1 mouse cellular context compared by ENCODE assay signal in the genomic region with DNA sequence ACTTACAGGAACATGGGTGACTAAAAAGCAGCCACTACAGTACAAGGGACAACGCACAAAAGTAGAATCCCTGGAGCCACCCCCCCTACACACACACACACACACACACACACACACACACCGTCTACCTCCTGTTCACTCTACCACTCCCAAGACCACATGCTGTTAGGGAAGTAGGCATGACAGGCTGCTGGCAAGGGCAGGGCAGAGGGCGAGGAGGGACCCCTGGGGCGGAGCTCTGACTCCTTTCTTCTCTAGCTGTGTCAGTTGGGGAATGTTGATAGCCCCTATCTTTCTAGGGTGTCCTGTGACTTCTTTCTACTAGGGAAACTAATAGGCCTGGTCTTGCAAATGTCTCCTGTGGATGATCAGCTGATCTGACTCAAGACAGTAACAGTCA.
TF ChIP-seq lines count a peak whose summit lies in the region.

No protein-coding gene starts in this region.

TF ChIP-seq in CH12.LX, 34 proteins besides CTCF, POLR2A, EP300 and RAD21:
- TF ChIP-seq ZC3H11A (IDR thresholded peaks at IDR 0.05; ENCODE audit: low read depth, low read length) (no peak), BHLHE40 (IDR thresholded peaks at IDR 0.05; ENCODE audit: low read depth, low read length) (no peak), GABPA (IDR thresholded peaks at IDR 0.05; ENCODE audit: insufficient replicate concordance, low read depth, low read length) (no peak), NRF1 (IDR thresholded peaks at IDR 0.05; ENCODE audit: low read depth, low read length) (no peak), NELFE (IDR thresholded peaks at IDR 0.05; ENCODE audit: low read depth, low read length) (no peak), CHD1 (IDR thresholded peaks at IDR 0.05; ENCODE audit: low read depth, low read length) (no peak), MEF2A (IDR thresholded peaks at IDR 0.05; ENCODE audit: borderline replicate concordance, low read depth, low read length) (no peak), UBTF (IDR thresholded peaks at IDR 0.05; ENCODE audit: low read depth, low read length) (no peak), MYC (IDR thresholded peaks at IDR 0.05; ENCODE audit: low read depth, low read length) (no peak), KAT2A (IDR thresholded peaks at IDR 0.05; ENCODE audit: insufficient replicate concordance, low read length) (no peak), HCFC1 (IDR thresholded peaks at IDR 0.05; ENCODE audit: low read depth, low read length) (no peak)
